Mouse (Mus musculus) stomach, embryonic 14.5 days (tissue): ENCODE results near the gene Runx3. TPM values are rescaled to one million over a fixed set of nuclear protein-coding genes. Genes with fewer than 3 reads are reported as not detected.

ENCODE experiments used
- ATAC-seq: fragments of 200-750 bp; cut with Nextera tagmentation; 2 replicates; pipeline ENCODE4 v1.8.0; 2017; ENCODE audit warnings: low read depth, moderate TSS enrichment; ENCODE audit not compliant: insufficient number of reproducible peaks, insufficient read depth, low FRiP score
- H3K27ac ChIP-seq: fragments of 300-500 bp; sonication (generic); 2 replicates; pipeline ENCODE4 v1.5.1; 2014; ENCODE audit warnings: mild to moderate bottlenecking, low read length, moderate library complexity, mixed read lengths
- H3K27me3 ChIP-seq: fragments of 300-500 bp; sonication (generic); 2 replicates; pipeline ENCODE4 v1.6.1; 2014; ENCODE audit warnings: low read length, control low read depth, mixed read lengths; ENCODE audit not compliant: control insufficient read depth, insufficient read depth
- H3K36me3 ChIP-seq: fragments of 300-500 bp; sonication (generic); 2 replicates; pipeline ENCODE4 v1.6.1; 2014; ENCODE audit warnings: mild to moderate bottlenecking, control low read depth, low read length, moderate library complexity, mixed read lengths; ENCODE audit not compliant: control insufficient read depth, insufficient read depth
- H3K4me1 ChIP-seq: fragments of 300-500 bp; sonication (generic); 2 replicates; pipeline ENCODE4 v1.6.1; 2014; ENCODE audit warnings: low read length, control low read depth, mixed read lengths; ENCODE audit not compliant: control insufficient read depth, insufficient read depth
- H3K4me2 ChIP-seq: fragments of 300-500 bp; sonication (generic); replicated peaks from 2 replicates; pipeline ENCODE4 v1.6.1; 2014; ENCODE audit warnings: low read depth, low read length, control low read depth
- H3K4me3 ChIP-seq: fragments of 300-500 bp; sonication (generic); 2 replicates; pipeline ENCODE4 v1.5.1; 2014; ENCODE audit warnings: low read depth, low read length, control low read depth
- H3K9ac ChIP-seq: fragments of 300-500 bp; sonication (generic); replicated peaks from 2 replicates; pipeline ENCODE4 v1.6.1; 2014; ENCODE audit warnings: low read depth, mild to moderate bottlenecking, control low read depth, low read length, moderate library complexity, mixed read lengths
- H3K9me3 ChIP-seq: fragments of 300-500 bp; sonication (generic); 2 replicates; pipeline ENCODE4 v1.6.1; 2016; ENCODE audit warnings: low read depth, low read length, control low read depth; ENCODE audit not compliant: control insufficient read depth
- WGBS: fragments of 180-500 bp; shearing (Covaris S2); extraction: QIAGEN DNeasy Blood & Tissue Kit; methylation state at CpG from one replicate; pipeline ENCODE4 v1.1.7; 2014; 5-methylcytosine and 5-hydroxymethylcytosine counted together
- polyA plus RNA-seq: library from polyadenylated mRNA; unstranded; fragments of >200 nt; fragmentation: Nextera tagmentation; extraction: Ambion mirVana; gene quantifications from 2 replicates; pipeline ENCODE4 v1.2.1, GENCODE M21; 2014

Runx3 gene
- polyA plus RNA-seq, 1 experiment from 2014 or later: 0.14 TPM

DNA sequence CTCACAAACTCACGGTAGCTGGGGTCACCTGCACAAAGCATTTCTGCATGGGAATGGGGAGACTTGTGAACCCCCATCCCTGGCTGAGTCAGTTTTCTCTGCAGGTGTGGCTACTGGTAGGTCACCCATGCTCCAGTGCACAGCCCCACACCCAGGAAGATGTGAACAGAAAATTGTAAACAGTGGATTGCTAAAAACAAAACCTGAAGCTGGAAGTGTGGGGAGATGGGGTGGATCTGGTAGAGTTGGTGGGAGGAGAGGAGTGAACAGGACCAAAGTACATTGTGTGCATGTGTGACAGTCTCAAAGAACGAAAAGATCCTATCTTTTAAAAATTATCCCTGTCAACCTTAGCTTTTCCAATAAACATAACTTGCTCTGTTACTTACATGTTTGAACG is 100.2 kb downstream of the Runx3 start:
- WGBS: 77% methylated on average over 3 of the region's 3 CpGs
- Histone ChIP-seq H3K9ac (no peak overlapping the region), H3K9me3 (no peaks in the 10 kb centered on the region), H3K4me1 (no peaks in the 10 kb centered on the region), H3K4me3 (no peak overlapping the region), H3K27me3 (no peaks in the 10 kb centered on the region), H3K27ac (no peak overlapping the region), H3K36me3 (peaks cover 25% of the 10 kb centered on the region), H3K4me2 (no peak overlapping the region)
- no peak for ATAC-seq

DNA sequence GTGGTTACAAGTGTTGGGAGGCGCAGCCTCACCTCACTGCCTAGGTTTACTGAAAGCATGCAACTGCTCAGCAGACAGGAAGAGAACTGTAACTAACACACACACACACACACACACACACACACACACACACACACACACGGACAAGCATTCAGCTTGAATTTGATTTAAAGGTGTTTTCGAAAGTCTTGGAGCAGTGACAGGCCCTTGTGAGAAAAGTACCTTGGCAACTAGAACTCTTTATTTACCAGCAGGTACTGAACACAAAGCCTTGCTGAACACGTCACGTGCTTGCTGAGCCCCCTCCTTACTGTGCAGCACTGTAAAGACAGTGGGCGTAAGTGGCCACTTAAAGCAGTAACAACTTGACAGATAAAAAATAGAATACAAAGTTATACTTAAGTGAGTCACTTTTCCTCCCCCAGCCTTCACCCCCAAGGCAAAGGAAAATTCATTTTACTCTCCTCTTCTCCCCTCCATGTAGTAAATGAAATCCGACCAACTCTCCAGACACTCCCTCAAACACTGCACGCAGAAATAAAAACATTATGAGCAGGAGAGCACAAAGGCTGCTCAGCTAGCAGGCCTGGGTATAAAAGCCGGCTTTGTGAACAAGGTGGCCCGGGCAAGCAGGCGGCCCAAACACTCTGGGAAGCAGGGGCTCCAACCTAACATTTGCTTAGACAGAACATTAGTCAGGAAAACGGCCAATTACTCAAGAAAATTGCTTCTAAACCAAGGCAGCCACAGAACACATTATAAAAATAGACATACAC is 101.4 kb downstream of the Runx3 start:
- H3K36me3 ChIP-seq: peaks cover 15% of the 10 kb centered on the region
- no peak overlapping the region for H3K4me3 ChIP-seq
- no peaks in the 10 kb centered on the region for H3K27me3 ChIP-seq
- H3K9ac ChIP-seq: no peak overlapping the region
- H3K4me2 ChIP-seq: no peak overlapping the region
- 75% methylated on average over 12 of the region's 12 CpGs for WGBS
- ATAC-seq: no peak
- no peak overlapping the region for H3K27ac ChIP-seq
- H3K9me3 ChIP-seq: no peaks in the 10 kb centered on the region
- no peaks in the 10 kb centered on the region for H3K4me1 ChIP-seq

DNA sequence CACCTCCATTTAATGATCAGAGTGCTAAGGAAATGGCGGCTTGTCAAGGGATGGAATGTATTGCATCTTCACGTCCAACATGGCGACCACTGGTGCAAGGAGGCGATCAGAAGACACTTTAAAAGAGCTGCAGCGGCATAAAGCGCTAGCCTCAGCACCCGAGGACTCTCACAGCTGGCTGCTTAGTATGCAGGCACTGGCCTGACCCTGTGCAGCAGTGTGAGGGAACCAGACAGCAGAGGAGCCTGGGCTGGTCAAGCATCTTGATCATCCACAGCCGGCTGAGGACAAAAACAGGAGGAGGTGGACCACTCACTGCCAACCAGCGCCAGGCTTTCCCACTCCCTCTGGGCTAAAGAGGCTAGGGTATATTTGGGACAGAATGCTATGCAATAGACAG is 103.4 kb downstream of the Runx3 start:
- no peak for ATAC-seq
- Histone ChIP-seq H3K27ac (no peak overlapping the region), H3K4me2 (no peak overlapping the region), H3K9me3 (no peaks in the 10 kb centered on the region), H3K4me1 (no peaks in the 10 kb centered on the region), H3K4me3 (no peak overlapping the region), H3K9ac (no peak overlapping the region), H3K36me3 (peaks cover 6% of the 10 kb centered on the region; the same call in 1 of the 2 replicates), H3K27me3 (no peaks in the 10 kb centered on the region)
- 90% methylated on average over 9 of the region's 9 CpGs for WGBS

DNA sequence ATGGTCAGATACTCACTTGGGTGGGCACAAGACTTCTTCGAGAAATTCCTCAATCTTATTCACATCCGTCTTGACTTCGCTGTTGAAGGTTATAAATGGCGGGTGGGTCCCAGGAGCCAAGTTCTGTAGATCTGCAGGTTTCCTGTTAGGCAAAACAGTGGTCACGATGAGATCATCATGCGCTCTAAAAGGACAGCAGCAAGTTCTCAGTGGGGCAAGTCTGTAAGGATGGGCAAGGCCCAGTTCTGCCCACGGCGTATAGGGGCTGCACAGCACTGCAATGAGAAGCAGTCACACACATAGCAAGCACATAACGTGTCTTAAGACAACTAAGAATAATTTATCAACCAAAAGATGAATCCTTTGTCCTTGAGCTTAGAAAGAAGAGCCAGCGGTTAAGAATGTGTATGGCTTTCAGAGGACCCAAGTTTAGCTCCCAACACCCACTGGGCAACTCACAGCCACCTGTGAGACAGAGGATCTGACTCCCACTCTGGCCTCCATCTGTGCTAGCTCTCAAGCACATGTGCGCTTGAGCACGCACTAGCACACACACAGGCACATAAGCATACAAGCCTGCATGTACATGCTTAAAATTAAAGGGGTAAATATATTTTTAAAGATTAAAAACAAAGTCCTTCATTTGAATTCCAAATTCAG is 105.7 kb downstream of the Runx3 start:
- Histone ChIP-seq H3K27ac (no peak overlapping the region), H3K36me3 (peaks cover 6% of the 10 kb centered on the region; the same call in 1 of the 2 replicates), H3K4me2 (no peak overlapping the region), H3K27me3 (no peaks in the 10 kb centered on the region), H3K4me3 (no peak overlapping the region), H3K9me3 (no peaks in the 10 kb centered on the region), H3K4me1 (no peaks in the 10 kb centered on the region), H3K9ac (no peak overlapping the region)
- no peak for ATAC-seq
- 87% methylated on average over 12 of the region's 12 CpGs for WGBS

Other genes starting within 250 kb of the Runx3 start
- 180 and 186 TPM in 2 replicates for gene Tmem50a, start 205.6 kb upstream of the Runx3 start, polyA plus RNA-seq
- 506 and 565 TPM in 2 replicates for gene Rsrp1, start 197.1 kb upstream of the Runx3 start, polyA plus RNA-seq
- 67.7 and 71.7 TPM in 2 replicates for gene Syf2, start 189.8 kb upstream of the Runx3 start, polyA plus RNA-seq
- gene Clic4, start 152.2 kb downstream of the Runx3 start, polyA plus RNA-seq: 95.3 and 102 TPM in 2 replicates
- gene Srrm1, start 232.7 kb downstream of the Runx3 start, polyA plus RNA-seq: 250 and 259 TPM in 2 replicates